Mouse (Mus musculus): ENCODE results near the gene Aars2. TPM values are rescaled to one million over a fixed set of nuclear protein-coding genes. Genes with fewer than 3 reads are reported as not detected.
A peak's percentile ranks its signal among the peaks of the same experiment; 100 is the strongest.

Aars2 gene
- polyA plus RNA-seq, 1 experiment from 2014 or later, result 10.4 TPM

DNA sequence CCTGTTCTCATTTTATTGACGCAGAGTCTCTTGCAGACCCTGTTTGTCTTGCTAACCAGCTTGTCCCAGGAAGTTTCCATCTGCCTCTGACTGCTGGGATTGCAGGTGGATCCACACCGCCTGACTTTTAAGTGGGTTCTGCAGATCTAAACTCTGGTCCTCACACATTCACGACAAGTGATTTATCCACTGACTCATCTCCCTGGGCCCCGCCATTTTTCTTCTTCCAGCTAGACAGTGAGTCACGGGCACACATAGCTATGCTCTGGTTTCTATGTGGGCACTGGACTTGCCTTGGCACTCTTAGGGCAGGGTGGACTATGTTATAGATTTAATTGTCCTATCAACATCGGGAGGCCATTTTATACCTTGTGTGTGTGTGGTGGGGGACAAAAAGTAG lies 16.9 kb upstream of the Aars2 start:
- H3K27me3 ChIP-seq (replicated peaks; ENCODE audit: control insufficient read depth, insufficient read depth, low read length), result no peaks in the 10 kb centered on the region
- H3K4me1 ChIP-seq (ENCODE audit: control insufficient read depth, insufficient read depth, low read length), result no peaks in the 10 kb centered on the region
- no peaks in the 10 kb centered on the region for H3K36me3 ChIP-seq (ENCODE audit: control insufficient read depth, insufficient read depth, low read length)
- no peak overlapping the region for H3K4me3 ChIP-seq (ENCODE audit: low read depth, low read length)
- no peaks in the 10 kb centered on the region for H3K9me3 ChIP-seq (replicated peaks; ENCODE audit: control insufficient read depth, low read length)
- no peak overlapping the region for H3K4me2 ChIP-seq (ENCODE audit: low read length)
- DNase-seq (ENCODE audit: low spot score) (no peak), ATAC-seq (no peak)
- no peak overlapping the region for H3K27ac ChIP-seq (ENCODE audit: low read depth, low read length)
- no peak overlapping the region for H3K9ac ChIP-seq (ENCODE audit: low read length)
- 88% methylated on average over 6 of the region's 6 CpGs for WGBS

DNA sequence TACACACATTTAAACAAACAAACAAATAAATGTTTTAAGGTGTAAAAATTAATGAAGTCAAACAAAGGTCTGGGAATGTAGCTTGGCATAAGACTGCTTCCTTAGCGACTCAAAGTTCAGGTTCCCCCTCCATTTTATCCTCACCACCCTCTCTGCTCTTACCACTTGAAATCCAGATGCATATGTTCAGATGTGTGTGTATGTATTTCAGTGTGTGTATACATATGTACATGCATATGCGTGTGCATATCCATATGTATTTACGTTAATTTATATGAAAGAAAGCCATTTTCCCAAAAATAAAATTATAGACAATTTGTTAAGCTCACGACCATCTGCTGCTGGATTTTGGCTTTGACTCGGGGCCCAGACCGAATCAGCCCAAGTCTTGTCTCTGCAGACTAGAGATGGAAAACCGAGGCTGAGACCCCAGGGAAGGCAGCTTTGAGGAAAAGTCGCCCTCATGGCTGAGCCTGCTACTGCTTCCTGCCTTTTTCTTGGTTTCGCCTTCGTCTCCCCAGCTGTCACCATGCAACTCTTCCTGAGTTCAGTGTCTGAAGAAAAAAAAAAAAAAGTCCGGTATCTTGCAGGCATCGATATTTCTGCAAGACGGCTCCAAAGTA lies 16.0 kb upstream of the Aars2 start:
- Histone ChIP-seq H3K4me2 (ENCODE audit: low read length) (no peak overlapping the region), H3K27ac (ENCODE audit: low read depth, low read length) (no peak overlapping the region), H3K27me3 (replicated peaks; ENCODE audit: control insufficient read depth, insufficient read depth, low read length) (no peaks in the 10 kb centered on the region), H3K9me3 (replicated peaks; ENCODE audit: control insufficient read depth, low read length) (no peaks in the 10 kb centered on the region), H3K4me1 (ENCODE audit: control insufficient read depth, insufficient read depth, low read length) (no peaks in the 10 kb centered on the region), H3K9ac (ENCODE audit: low read length) (no peak overlapping the region), H3K4me3 (ENCODE audit: low read depth, low read length) (no peak overlapping the region), H3K36me3 (ENCODE audit: control insufficient read depth, insufficient read depth, low read length) (no peaks in the 10 kb centered on the region)
- no peak for DNase-seq (ENCODE audit: low spot score)
- ATAC-seq, result no peak
- WGBS, result 82% methylated on average over 13 of the region's 13 CpGs

DNA sequence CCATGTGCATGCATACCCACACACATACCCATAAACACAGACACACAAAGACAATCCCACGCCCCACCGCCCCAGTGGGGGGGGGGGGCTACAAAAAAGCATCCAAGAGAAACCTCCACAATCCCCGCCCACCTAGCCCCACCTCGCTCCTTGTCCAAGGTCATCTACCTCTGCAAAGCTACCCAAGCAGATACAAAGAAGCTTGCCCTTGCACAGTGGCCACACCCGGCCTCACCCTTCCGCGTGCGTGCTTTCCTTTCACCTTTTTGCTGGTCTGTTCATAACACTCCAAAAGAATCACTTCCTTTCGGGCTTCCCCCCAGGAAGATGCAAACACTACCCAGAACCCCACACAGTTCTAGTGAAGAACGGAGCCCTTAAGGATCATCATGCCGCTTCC lies 11.2 kb upstream of the Aars2 start:
- Histone ChIP-seq H3K27me3 (replicated peaks; ENCODE audit: control insufficient read depth, insufficient read depth, low read length) (no peaks in the 10 kb centered on the region), H3K9me3 (replicated peaks; ENCODE audit: control insufficient read depth, low read length) (no peaks in the 10 kb centered on the region), H3K9ac (ENCODE audit: low read length) (no peak overlapping the region), H3K4me2 (ENCODE audit: low read length) (no peak overlapping the region), H3K36me3 (ENCODE audit: control insufficient read depth, insufficient read depth, low read length) (no peaks in the 10 kb centered on the region), H3K27ac (ENCODE audit: low read depth, low read length) (no peak overlapping the region), H3K4me1 (ENCODE audit: control insufficient read depth, insufficient read depth, low read length) (no peaks in the 10 kb centered on the region), H3K4me3 (ENCODE audit: low read depth, low read length) (no peak overlapping the region)
- no peak for ATAC-seq
- DNase-seq (ENCODE audit: low spot score), result no peak
- 76% methylated on average over 11 of the region's 11 CpGs for WGBS

DNA sequence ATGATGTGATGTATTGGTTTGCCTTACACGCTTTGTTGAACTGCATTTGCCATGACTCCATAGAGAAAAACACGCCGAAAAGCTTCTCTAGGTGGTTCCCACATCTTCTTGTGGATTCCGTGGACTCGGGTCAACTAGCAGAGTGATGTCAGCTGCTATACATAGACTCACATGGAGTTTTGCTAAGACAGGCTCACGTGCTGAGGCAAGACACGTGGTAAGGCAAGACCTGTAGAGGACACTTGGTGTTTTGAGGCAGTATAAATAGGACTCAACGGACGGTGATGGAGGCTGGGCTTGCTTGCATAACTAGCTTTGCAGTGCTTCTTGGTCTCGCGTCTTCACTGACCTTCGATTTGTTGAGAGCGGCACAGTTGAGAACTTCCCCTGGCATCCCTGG lies 8.2 kb upstream of the Aars2 start:
- Histone ChIP-seq H3K4me2 (ENCODE audit: low read length) (no peak overlapping the region), H3K4me3 (ENCODE audit: low read depth, low read length) (no peak overlapping the region), H3K27me3 (replicated peaks; ENCODE audit: control insufficient read depth, insufficient read depth, low read length) (no peaks in the 10 kb centered on the region), H3K9me3 (replicated peaks; ENCODE audit: control insufficient read depth, low read length) (no peaks in the 10 kb centered on the region), H3K27ac (ENCODE audit: low read depth, low read length) (no peak overlapping the region), H3K36me3 (ENCODE audit: control insufficient read depth, insufficient read depth, low read length) (no peaks in the 10 kb centered on the region), H3K9ac (ENCODE audit: low read length) (no peak overlapping the region), H3K4me1 (ENCODE audit: control insufficient read depth, insufficient read depth, low read length) (no peaks in the 10 kb centered on the region)
- DNase-seq (ENCODE audit: low spot score) (no peak), ATAC-seq (no peak)
- WGBS, result 86% methylated on average over 13 of the region's 13 CpGs

DNA sequence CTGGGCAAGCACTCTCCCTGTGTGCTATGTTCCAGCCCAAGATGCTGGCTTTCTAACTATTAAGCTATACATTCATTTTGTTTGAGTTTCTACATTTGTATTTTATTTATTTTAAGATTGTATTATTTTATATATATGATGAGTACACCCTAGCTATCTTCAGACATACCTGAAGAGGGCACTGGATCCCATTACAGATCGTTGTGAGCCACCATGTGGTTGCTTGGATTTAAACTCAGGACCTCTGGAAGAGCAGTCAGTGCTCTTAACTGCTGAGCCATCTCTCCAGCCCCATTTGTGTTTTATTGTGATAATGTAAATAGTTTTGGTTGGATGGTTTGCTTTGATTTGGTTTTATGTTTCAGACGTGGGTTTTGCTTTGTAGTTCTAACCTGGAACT lies 7.1 kb upstream of the Aars2 start:
- no peaks in the 10 kb centered on the region for H3K4me1 ChIP-seq (ENCODE audit: control insufficient read depth, insufficient read depth, low read length)
- H3K36me3 ChIP-seq (ENCODE audit: control insufficient read depth, insufficient read depth, low read length), result no peaks in the 10 kb centered on the region
- DNase-seq (ENCODE audit: low spot score) (no peak), ATAC-seq (no peak)
- no peak overlapping the region for H3K4me2 ChIP-seq (ENCODE audit: low read length)
- no peak overlapping the region for H3K27ac ChIP-seq (ENCODE audit: low read depth, low read length)
- no peaks in the 10 kb centered on the region for H3K9me3 ChIP-seq (replicated peaks; ENCODE audit: control insufficient read depth, low read length)
- H3K4me3 ChIP-seq (ENCODE audit: low read depth, low read length), result no peak overlapping the region
- H3K9ac ChIP-seq (ENCODE audit: low read length), result no peak overlapping the region
- WGBS, result 62% methylated on average over 2 of the region's 2 CpGs
- H3K27me3 ChIP-seq (replicated peaks; ENCODE audit: control insufficient read depth, insufficient read depth, low read length), result no peaks in the 10 kb centered on the region

DNA sequence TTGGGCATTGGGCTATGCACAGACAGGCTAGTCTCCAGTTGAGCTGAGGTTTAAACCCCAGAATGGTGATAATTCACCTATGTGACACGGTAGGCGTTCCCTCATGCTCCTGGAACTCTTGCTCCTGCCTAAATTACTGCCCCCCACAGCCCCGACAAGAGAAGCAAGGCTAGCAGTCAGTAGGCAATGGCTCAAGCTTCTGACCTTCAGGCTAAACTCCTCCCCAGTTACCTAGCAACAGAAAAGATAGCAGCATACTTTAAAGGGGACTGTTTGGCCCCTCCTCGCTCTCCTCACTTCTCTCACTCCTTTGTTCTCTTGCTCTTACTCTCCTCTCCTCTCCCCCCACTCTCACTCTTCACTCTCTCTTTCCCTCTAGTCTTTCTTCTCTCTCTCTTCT lies 5.7 kb upstream of the Aars2 start:
- ATAC-seq (no peak), DNase-seq (ENCODE audit: low spot score) (no peak)
- H3K9me3 ChIP-seq (replicated peaks; ENCODE audit: control insufficient read depth, low read length), result no peaks in the 10 kb centered on the region
- H3K4me3 ChIP-seq (ENCODE audit: low read depth, low read length), result no peak overlapping the region
- WGBS, result 53% methylated on average over 4 of the region's 4 CpGs
- no peaks in the 10 kb centered on the region for H3K36me3 ChIP-seq (ENCODE audit: control insufficient read depth, insufficient read depth, low read length)
- H3K4me1 ChIP-seq (ENCODE audit: control insufficient read depth, insufficient read depth, low read length), result no peaks in the 10 kb centered on the region
- no peak overlapping the region for H3K27ac ChIP-seq (ENCODE audit: low read depth, low read length)
- H3K27me3 ChIP-seq (replicated peaks; ENCODE audit: control insufficient read depth, insufficient read depth, low read length), result no peaks in the 10 kb centered on the region
- H3K9ac ChIP-seq (ENCODE audit: low read length), result no peak overlapping the region
- no peak overlapping the region for H3K4me2 ChIP-seq (ENCODE audit: low read length)

DNA sequence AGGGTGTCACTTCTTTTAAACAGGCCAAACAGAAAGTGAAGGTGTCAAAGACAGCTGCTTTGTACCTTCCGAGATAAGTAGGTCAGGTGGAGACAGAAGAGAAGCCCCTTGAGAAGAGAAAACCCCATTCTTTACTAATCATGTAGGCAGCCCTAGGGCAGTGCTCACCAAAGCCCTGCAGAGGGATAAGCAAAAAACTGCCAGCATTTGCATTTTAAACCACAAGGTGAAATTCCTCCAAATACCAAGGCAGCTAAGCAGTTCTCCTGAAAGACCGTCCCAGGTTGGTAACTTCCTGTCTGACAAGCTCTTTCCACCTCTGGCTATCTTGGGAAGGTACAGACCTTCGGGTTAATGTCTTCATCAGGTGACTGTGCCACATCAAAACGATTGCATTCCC lies 4.3 kb upstream of the Aars2 start:
- H3K27ac ChIP-seq (ENCODE audit: low read depth, low read length), result no peak overlapping the region
- 65% methylated on average over 4 of the region's 4 CpGs for WGBS

DNA sequence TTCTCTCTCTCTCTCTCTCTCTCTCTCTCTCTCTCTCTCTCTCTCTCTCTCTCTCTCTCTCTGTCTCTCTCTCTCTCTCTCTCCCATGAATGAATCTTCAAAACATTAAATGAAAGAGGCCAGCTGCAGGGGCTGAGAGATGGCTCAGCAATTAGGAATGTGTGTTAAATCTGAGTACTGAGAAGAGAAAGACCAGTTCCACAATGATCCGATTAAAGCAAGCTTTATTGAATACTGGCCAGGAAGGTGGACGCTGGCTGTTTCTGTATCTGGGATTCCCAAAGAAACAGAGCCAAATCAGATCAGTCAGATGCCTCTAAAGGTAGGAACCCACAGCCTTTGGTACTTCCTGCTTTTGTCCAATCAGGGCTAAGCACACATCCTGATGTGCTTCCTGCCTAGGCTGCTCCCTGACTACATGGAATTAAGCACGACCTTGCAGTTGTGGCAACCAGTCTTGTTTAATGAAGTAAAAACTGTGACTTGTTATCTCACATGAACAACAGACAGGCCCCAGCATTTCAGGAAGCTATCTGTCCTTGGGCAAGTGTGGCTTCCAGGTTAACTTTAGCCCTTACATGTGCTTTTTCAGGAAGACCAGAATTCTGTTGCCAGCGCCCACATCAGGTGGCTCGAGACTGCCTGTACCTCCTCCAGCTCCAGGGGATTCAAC lies 3.2 kb upstream of the Aars2 start:
- Histone ChIP-seq H3K9ac (ENCODE audit: low read length) (no peak overlapping the region), H3K27me3 (replicated peaks; ENCODE audit: control insufficient read depth, insufficient read depth, low read length) (no peaks in the 10 kb centered on the region), H3K4me2 (ENCODE audit: low read length) (no peak overlapping the region), H3K36me3 (ENCODE audit: control insufficient read depth, insufficient read depth, low read length) (no peaks in the 10 kb centered on the region), H3K4me3 (ENCODE audit: low read depth, low read length) (no peak overlapping the region), H3K4me1 (ENCODE audit: control insufficient read depth, insufficient read depth, low read length) (peaks cover 4% of the 10 kb centered on the region; the same call in 1 of the 2 replicates), H3K27ac (ENCODE audit: low read depth, low read length) (no peak overlapping the region), H3K9me3 (replicated peaks; ENCODE audit: control insufficient read depth, low read length) (no peaks in the 10 kb centered on the region)
- DNase-seq (ENCODE audit: low spot score) (no peak), ATAC-seq (no peak)
- WGBS, result 52% methylated on average over 5 of the region's 5 CpGs

More for the DNA sequence above, 4.3 kb upstream of the Aars2 start:
- H3K9me3 ChIP-seq (replicated peaks; ENCODE audit: control insufficient read depth, low read length), result no peaks in the 10 kb centered on the region
- ATAC-seq (no peak), DNase-seq (ENCODE audit: low spot score) (no peak)
- H3K4me3 ChIP-seq (ENCODE audit: low read depth, low read length), result no peak overlapping the region
- no peaks in the 10 kb centered on the region for H3K36me3 ChIP-seq (ENCODE audit: control insufficient read depth, insufficient read depth, low read length)
- H3K4me1 ChIP-seq (ENCODE audit: control insufficient read depth, insufficient read depth, low read length), result peaks cover 2% of the 10 kb centered on the region; the same call in 1 of the 2 replicates
- H3K9ac ChIP-seq (ENCODE audit: low read length), result no peak overlapping the region
- no peaks in the 10 kb centered on the region for H3K27me3 ChIP-seq (replicated peaks; ENCODE audit: control insufficient read depth, insufficient read depth, low read length)
- H3K4me2 ChIP-seq (ENCODE audit: low read length), result no peak overlapping the region

DNA sequence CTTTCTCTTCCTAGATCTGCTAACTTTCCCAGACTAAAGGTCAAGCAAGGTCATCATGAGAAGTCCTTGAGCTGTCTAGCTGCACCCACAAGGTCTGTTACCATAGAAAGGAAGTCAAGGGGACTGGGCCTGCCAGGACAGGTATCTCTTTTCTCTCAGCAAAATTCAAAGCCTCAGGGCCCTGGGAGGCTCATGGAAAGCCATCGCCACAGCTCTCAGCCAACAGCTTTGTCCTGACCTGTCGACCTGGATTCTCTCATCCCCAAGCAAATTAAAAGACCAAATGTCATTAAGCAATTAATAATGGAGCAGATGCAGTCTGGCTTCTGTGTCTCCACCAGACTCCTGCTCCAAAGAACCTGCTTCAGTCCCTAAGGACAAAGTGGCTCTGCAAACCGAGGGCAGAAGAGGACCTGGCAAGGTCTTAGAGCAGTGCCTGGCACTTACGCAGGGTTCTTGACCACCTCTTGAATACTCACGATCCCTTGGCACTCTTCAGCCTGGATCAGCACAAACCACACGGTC lies 638 bp upstream of the Aars2 start:
- Histone ChIP-seq H3K4me1 (ENCODE audit: control insufficient read depth, insufficient read depth, low read length) (peaks cover 4% of the 10 kb centered on the region; the same call in 1 of the 2 replicates), H3K36me3 (ENCODE audit: control insufficient read depth, insufficient read depth, low read length) (peaks cover 17% of the 10 kb centered on the region), H3K4me2 (ENCODE audit: low read length) (no peak overlapping the region), H3K27me3 (replicated peaks; ENCODE audit: control insufficient read depth, insufficient read depth, low read length) (no peaks in the 10 kb centered on the region), H3K27ac (ENCODE audit: low read depth, low read length) (no peak overlapping the region), H3K4me3 (ENCODE audit: low read depth, low read length) (no peak overlapping the region), H3K9me3 (replicated peaks; ENCODE audit: control insufficient read depth, low read length) (no peaks in the 10 kb centered on the region), H3K9ac (ENCODE audit: low read length) (peak overlapping the region; percentile 80; the same call in 1 of the 2 replicates)
- no peak for DNase-seq (ENCODE audit: low spot score)
- ATAC-seq, result peak; percentile 38; the same call in 1 of the 2 replicates
- 71% methylated on average over 6 of the region's 6 CpGs for WGBS
